Mouse (Mus musculus): ENCODE data around the gene Tmem221. TPM values are rescaled to one million over a fixed set of nuclear protein-coding genes. Genes with fewer than 3 reads are reported as not detected.
"Not testable (repeated sequence)": the region's sequence is repeated elsewhere in the genome, so short reads cannot be mapped to it uniquely, and the experiment has no call there.

Gene Tmem221
- polyA plus RNA-seq, 1 experiment = 3.4 TPM

DNA sequence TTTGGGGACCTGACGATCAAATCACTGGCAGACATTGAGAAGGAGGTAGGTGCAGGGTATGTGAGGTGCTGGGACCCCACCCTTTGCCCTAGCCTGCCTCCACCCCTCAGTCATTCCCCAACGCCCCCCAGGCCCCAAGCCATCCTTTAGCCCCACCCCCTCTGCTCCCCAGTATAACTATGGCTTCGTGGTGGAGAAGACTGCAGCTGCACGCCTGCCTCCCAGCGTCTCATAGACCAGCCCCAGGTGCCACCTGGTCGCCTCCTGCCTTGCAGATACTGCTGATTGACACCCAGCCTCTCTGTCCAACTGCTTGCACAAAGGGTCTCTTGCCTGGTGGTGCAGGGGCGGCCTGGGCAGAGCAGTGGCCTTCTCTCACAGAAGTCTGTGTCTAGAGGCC is 11.1 kb downstream of the Tmem221 start:
- no peak for DNase-seq (ENCODE audit: low read depth)

DNA sequence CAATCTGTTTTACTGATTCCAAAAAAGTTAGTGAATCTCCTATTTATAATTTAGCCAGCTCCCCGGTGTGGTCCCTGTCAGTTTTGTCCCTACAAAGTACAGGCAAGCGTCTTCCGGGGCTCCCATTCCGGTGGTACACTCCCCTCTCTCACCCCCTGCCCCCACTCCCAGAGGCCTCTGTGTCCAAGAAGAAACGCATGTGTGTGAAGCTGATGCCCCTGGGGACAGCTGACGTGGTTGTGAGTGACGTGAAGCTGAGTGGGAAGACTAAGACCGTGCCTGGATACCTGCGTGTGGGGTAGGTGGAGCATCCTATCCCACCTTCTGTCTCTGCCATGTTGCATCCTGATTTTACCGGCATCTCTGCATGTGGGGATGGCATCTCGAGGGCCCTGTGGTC is 13.6 kb downstream of the Tmem221 start:
- no peak for DNase-seq (ENCODE audit: low read depth)

DNA sequence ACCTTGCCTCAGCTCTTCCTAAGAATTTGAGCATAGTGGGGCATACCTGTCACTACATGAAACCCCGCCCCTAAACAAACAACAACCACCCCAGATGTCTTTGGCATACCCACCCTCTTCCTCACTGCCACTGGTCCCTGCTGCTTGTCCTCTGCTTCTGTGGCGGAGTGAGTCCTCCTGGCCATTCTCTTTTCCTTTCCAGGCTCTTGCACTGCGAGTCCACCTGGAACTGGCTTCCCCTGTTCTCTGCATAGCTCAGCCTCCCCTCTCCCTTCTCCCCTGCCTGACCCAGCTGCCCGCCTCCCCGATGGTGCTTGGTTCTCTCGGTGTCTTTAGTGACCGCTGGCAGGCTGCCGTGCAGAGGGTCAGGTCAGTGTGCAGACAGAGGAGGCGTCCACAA is 14.9 kb downstream of the Tmem221 start:
- DNase-seq (ENCODE audit: low read depth) = no peak

DNA sequence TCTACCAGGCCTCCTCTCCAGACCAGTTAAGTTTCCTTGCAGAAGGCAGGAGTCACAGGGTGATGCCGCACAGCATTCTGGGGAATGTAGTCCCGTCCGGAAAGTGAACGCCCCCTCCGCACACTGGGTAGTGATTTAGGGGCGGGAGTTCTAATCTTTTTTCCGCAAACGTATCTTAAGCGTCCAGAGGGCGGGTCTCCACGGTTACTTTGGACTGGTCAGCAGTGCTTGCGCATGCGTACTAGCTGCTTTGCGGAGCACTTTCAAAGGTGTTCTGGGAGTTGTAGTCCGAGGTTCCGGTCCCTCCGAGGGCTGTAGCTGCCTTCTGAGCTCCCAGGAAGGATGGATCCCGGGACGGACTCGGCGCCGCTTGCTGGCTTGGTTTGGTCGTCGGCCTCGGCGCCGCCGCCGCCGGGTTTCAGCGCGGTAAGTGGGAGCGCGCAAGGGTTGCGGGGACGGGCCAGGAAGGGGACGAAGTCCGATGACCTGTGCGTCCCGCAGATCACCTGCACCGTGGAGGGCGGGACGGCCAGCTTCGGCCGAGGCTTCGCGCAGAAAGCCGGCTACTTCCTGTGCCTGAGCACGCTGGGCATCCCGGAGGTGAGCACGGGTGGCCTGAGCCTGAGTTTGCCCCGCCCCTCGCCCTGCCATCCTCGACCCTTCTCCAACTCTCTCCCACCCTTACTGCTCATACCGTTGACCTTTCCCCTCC is 15.9 kb downstream of the Tmem221 start, which contains the start of gene Mvb12a:
Gene Mvb12a, plus strand, starts transcription at position 291 of the 712 bp plus-strand sequence.
- peak; percentile 97 for DNase-seq (ENCODE audit: low read depth)

DNA sequence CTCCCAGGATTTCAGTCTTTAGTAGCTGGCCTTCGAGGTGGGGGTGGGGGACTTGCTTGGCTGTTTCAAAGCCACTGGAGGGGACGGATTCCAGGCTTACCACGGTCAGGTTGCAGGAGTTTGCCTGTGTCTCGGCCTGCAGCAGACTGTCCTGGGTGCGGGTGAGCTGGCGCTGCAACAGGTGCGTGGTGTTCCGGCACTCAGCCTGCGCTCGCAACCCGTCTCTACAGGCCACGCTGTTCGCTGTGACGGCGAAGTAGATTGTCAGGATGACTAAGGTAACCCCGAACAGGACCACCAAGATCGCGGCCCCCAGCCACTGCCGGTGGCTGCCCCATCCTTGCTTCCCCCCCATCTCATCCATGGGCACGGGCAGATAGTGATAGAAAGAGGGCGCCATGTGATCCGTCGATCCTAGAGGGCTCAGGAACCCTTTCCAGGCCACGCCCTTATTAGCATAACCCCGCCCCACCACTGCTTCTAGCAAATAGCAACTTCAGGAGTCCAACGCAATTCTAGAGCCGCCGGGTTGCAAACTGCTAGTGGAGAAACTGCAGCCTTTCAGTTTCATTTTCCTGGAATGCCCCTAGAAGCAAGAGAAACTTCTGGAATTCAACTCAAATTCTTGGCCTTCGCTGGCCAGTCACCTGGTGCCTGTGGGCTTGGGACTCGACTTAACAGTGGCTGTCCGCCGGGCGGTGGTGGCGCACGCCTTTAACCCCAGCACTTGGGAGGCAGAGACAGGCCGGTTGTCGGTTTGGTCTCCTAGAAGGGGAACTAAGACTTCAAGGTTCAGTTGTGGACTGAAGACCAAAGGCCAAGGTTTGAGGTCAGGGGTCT is 21.4 kb downstream of the Tmem221 start, which contains the start of gene Bst2:
Gene Bst2, minus strand, starts transcription at position 429 of the 840 bp plus-strand sequence.
- DNase-seq (ENCODE audit: low read depth) = peak; percentile 55

DNA sequence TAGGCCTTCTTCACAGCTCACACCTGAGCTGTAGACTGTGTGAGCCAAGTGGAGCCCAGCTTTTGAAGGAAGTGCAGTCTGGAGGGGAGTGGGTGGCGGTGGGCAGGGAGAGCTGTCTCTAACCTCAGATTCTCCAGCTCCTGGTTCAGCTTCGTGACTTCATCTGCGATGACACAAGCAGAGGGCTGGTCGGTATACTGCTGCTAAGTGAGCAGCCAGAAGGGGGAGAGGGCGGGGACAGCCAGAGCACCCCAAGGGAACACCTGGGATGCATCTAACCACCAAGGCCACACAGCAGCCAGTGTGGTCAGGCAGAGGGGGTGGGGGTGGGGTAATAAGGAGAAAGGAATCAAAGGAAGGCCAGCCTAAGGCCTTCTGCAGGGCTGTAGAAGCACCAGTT is 23.0 kb downstream of the Tmem221 start:
- no peak for DNase-seq (ENCODE audit: low read depth)

DNA sequence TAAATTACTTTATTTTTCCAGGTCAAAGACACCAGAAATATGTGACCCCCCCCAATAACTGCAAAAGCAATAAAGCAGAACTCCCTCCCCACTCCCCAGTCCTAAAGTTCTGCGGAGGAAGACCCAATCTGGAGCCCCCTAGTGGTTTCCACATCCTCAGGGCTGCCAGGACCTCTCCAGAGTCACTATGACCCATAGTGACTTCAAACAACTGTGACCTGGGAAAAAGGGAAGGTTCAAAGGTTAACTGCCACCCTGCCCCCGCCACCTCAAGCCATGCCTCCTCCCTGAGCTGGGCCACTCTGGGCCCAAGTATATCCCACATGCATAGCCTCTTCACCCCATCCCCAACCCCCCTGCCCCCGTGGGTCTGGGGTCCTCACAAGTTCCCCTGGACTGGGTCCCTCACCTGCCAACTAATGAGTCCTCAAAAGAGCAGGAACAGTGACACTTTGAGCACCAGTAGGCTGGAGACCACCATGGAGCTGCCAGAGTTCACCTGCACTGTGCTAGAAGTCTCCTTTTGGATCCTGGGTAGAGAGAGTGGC is 24.3 kb downstream of the Tmem221 start:
- DNase-seq (ENCODE audit: low read depth) = no peak

DNA sequence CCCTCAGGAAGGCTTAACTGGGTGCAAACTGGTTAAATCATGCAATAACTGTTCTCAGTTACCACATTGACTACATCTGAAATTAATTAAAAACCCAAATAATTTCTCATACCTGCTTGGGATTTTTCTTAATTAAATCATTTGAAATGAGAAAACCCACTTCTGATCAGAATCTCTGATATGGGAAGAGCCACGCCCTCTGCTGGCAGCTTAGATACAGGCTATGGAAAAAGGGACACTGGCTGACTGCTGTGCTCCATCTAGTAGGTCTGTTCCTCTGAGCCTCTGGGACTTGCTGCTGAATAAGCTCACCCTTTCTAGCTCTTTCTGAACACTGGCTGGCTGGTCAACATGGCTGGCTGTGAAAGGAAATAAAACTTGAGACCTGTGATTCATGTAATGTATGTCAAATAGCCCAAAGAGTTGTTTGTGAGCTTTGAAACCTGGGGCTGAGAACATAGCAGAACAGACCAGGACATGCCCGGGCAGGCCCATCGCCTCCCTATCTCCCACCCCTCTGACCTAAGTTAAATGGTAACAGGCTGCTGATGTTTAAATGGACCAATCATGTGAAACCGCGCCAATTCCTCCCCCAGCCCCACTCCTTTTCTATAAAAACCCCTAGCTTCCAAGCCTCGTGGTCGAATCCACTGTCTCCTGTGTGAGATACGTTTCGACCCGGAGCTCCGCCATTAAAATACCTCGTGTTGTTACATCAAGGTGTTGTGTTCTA is 27.8 kb downstream of the Tmem221 start:
- not testable (repeated sequence) for DNase-seq (ENCODE audit: low read depth)

DNA sequence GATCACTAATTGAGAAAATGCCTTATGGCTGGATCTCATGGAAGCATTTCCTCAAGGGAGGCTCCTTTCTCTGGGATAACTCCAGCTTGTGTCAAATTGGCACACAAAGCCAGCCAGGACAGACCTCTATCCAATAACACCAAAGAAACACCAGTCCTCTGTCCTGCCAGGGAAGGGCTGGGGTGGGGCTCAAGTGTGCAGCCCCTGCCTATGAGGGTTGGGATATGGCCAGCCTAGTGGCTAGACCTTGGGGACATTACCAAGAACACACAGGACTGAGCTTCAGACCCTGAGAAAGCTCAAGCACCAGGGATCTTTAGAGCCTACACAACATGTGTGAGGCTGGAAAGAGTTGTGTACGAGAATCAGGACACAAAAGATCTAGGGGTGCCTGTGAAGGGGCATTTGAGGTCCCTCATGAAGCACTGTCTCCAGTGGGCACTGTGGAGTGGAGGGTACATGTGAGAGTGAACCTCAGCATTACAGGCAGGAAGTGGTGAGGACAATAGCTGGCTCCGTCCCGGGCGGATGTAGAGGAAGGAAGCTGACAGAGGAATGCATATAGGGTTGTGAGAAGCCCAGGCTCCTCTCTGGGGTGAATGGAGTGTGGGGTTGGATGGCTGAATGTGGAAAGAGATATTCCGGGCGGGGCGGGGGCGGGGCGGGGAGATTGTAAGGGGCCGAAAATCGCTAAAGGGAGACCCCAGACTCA is 30.2 kb downstream of the Tmem221 start:
- DNase-seq (ENCODE audit: low read depth) = no peak

DNA sequence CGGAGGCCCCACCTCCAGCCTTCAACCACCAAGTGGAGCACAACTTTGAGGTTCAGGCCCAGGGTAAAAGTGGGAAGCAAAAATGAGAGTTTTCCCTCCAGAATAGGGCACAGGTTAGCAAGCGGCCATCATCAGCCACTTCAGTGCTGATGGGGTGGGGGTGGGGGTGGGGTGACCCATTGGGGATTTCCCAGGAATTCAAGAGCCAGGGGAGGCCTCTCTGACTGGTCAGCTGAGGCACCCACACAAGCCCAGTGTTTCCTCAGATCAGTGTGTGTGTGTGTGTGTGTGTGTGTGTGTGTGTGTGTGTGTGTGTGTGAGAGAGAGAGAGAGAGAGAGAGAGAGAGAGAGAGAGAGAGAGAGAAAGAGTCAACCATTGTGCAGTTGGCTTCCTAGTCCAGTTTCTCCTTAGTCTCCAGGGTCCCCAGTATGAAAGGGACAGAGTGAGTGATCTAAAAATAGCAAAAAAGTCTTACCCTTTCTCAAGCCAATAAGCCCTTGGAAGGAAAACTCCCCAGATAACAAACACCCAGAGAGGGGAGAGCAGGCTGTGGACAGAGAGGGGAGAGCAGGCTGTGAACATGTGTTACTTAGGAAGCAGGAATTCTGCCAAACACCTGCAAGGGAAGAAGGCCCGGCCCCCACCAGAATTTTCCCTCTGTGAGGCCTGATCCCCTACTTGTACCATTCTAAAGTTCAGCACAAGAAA is 31.4 kb downstream of the Tmem221 start:
- no peak for DNase-seq (ENCODE audit: low read depth)

DNA sequence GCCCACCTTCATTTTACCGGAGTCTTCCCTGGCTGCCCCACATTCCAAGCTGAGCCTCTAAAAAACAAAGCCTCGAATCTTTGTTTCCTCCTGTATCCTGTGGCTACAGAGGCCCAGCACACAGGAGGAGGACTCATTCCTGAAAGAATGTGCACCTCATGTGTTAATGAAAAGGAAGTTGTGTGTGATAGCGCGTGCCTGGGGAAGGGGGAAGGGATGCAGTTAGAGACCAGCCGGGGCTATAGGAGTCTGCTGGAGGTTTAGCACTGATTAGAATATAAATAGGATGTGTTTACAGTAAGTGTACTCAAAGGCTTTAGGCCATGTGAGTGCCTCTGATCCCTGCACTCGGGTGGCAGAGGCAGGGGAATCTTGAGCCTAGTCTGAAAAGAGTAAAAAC is 32.4 kb downstream of the Tmem221 start:
- DNase-seq (ENCODE audit: low read depth) = no peak

DNA sequence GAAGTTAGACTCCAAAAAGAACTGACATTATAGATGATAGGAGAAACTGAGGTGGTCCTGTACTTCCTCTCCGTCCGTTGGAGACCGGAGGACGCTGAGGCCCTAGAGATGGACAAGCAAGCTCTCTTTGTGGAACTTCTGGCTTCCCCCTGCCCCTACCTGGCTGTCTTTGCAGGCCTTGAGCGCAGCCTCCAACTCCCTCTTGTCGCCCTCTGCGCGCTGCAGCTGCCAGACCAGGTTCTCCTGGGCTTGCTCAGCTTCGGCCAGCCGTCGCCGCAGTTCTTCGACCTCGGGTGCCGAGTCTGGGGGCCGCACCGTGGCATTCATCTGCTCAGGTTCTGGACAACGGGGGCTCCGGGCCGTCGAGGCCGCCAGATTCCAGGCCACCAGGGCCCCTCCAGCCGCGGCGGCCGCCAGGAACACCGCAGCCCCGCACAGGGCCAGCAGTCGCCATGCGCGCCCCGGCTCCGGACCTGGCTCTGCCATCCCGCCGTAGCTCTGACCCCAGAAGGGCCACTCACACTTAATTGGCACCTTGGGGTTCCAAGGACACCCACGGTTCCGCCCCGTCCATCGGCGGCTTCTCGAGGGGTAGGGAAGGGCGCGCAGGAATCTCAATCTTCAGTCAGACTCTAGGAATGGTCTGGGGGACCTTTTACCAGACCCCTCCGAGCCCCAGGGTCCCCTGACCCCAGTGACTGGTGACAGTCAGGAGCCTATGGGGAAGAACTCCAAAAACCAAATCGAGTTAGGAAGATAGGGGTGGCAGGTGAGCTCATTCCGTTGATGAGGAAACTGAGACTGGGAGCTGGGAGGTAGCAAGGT is 33.2 kb downstream of the Tmem221 start, which contains the start of gene Ccdc194:
Gene Ccdc194, minus strand, starts transcription at position 486 of the 825 bp plus-strand sequence.
- DNase-seq (ENCODE audit: low read depth) = no peak

DNA sequence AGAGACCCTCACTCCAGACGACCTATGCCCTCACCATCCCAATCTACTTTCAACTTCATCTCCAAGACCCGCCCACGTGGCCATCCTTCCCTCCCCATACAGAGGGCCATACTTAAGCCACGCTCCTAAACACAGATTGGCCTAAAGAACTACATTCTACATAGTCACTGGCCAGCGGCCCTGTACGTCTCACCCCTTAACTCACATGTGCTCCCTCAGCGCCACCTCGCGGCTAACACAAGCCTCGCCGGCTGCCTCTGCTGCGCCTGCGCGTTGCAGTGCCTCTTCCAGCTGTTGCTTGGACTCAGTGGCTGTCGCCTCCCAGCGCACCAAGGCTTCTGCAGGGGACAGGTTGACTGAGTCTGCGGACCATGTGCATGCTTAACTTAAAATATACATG is 37.0 kb downstream of the Tmem221 start:
- no peak for DNase-seq (ENCODE audit: low read depth)

DNA sequence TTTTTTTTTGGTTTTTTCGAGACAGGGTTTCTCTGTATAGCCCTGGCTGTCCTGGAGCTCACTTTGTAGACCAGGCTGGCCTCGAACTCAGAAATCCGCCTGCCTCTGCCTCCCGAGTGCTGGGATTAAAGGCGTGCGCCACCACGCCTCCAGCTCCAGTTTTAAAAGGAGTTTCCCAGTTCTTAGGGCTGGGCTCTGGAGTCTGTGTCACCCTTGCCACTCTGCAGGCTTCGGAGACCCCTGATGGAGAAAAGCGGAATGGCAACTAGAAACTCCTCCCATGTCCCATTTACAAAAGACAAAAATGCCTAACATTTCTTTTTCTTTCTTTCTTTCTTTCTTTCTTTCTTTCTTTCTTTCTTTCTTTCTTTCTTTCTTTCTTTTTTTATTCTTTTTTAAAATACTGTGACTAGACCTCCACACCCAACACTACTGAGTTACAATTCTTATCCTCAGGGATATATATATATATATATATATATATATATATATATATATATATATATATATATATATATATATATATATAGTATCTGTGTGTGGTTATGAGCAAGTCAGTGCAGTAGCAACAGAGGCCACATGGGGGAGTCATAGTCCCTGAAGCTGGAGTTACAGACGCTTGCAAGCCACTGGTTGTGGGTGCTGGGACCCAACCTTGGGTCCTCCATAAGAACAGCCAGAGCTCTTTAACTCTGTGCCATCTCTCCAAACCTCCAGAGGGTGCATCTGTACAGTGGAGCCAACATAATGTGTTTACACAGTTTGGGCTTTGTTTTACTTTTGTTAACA is 39.4 kb downstream of the Tmem221 start:
- DNase-seq (ENCODE audit: low read depth) = not testable (repeated sequence)

DNA sequence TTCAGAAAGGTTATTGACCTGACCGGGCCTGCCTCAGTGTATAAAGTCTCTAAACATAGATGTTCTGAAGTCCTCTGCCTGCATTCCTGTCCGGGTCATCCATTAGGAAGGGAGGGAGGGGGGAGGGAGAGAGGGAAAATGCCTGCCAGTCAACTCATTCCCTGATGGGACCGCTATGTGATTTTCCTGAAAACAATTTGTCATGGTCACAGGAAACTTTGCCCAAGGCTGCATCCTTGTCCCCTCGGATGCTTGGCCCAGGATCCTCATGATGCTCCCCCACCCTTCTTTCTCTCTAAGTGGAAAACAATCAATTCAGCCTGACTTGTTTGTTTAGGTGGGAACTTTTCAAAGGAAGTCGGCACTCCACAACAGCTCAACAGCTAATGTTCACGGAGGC is 41.9 kb downstream of the Tmem221 start:
- no peak for DNase-seq (ENCODE audit: low read depth)

DNA sequence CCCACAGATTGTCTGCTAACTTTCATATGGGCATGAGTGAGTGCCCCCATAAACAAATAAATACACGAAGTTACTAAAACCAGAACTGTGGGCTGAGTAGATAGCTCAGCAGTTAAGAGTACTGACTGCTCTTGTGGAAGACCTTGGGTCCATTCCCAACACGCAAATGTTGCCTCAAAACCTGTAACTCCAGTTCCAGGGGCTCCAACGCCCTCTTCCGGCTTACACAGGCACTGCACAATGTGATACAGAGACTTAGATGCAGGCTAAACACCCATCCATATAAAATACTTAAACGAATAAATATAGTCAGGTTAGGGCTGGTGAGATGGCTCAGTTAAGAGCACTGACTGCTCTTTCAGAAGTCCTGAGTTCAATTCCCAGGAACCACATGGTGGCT is 43.6 kb downstream of the Tmem221 start:
- DNase-seq (ENCODE audit: low read depth) = no peak

DNA sequence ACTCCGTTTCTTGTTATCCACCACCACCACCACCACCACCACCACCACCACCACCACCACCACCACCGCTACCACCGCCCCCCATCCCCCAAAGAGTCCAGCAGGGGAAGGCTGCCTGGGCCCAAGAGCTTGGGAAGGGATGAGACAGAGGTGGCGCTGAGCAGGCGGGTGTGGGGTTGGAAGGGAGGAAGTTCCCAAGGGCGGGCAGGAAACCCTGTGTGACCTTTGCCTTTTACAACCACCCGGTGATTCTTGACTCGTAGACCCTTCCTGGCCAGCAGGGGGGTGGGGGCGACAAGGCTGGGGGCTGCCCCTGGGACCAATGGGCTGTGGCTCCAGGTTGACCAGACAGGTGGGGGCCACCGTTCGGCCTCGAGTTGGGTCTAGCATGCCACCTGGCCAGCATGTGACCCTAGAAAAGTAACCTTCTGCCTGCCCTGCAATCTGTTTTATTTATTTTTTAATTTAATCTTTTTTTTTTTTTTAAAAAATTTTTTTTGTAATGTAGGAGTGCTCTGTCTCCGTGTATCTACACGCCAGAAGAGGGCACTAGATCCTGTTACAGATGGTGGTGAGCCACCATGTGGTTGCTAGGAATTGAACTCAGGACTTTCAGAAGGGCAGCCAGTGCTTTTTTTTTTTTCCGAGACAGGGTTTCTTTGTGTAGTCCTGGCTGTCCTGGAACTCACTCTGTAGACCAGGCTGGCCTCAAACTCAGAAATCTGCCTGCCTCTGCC is 45.5 kb downstream of the Tmem221 start:
- no peak for DNase-seq (ENCODE audit: low read depth)

DNA sequence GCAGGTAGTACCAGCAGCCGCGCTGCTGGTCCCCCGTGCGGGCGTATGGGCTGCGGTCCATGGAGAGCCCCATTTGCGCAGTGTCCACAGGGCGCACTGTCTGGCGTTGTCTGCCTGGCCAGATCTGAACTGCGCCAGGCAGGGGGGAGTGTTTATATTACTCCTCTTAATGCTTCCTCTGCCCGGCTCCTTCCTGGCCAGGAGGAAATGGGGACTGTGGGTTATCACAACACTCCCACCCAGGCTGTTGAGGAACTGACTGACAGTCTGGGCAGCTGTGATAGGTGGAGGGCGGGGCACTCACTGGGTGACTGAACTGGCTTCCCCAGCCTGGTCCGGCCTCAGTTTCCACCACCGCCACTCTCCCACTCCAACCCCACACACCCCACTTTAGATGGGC is 47.0 kb downstream of the Tmem221 start, which contains the start of gene Plvap:
Gene Plvap, minus strand, starts transcription at position 109 of the 400 bp plus-strand sequence.
- no peak for DNase-seq (ENCODE audit: low read depth)
